Mouse (Mus musculus) frontal cortex, adult 2 months (tissue): ENCODE data around the gene Ccdc13. TPM values are rescaled to one million over a fixed set of nuclear protein-coding genes. Genes with fewer than 3 reads are reported as not detected.

Experiments
- DNase-seq, 2 experiments: peaks; one replicate each; pipeline ENCODE4 v3.0.0; 2022; ENCODE audit warnings: low spot score in 1 of 2; ENCODE audit errors: extremely low spot score in 1 of 2
- polyA plus RNA-seq: library from polyadenylated mRNA; depleted of rRNA; stranded (reverse); fragments of >200 nt; gene quantifications from 2 replicates; pipeline ENCODE4 v1.2.3, GENCODE M21; 2012

Gene Ccdc13
- polyA plus RNA-seq, 1 experiment: 12.6 TPM

- DNase-seq: no peak
These were observed 30.8 kb downstream of the Ccdc13 start for GRCm38 (mm10) chr9:121808511-121808910.

- no peak for DNase-seq
These were observed 31.3 kb downstream of the Ccdc13 start for GRCm38 (mm10) chr9:121807947-121808346.

- DNase-seq: no peak
These were observed 31.7 kb downstream of the Ccdc13 start for GRCm38 (mm10) chr9:121807546-121807945.

DNA sequence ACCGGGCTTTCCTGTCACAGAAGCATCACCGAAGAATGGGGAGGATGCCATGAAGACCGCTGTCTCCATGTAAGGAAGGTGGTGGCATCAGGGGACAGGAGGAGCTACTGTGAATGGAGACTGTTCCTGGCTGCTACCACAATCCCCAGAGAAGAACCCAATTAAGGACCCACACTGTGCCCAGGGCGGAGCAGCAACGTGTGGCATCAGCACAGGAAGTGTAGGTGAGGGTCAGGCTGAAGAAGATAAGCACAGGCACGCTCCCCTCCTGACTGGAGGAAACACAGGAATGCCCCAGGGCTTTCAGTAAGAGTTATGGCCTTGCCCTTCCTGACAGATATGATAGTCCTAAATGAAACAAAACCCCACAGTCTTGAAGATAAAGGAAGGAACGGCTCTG is 36.5 kb downstream of the Ccdc13 start:
- DNase-seq: no peak

DNA sequence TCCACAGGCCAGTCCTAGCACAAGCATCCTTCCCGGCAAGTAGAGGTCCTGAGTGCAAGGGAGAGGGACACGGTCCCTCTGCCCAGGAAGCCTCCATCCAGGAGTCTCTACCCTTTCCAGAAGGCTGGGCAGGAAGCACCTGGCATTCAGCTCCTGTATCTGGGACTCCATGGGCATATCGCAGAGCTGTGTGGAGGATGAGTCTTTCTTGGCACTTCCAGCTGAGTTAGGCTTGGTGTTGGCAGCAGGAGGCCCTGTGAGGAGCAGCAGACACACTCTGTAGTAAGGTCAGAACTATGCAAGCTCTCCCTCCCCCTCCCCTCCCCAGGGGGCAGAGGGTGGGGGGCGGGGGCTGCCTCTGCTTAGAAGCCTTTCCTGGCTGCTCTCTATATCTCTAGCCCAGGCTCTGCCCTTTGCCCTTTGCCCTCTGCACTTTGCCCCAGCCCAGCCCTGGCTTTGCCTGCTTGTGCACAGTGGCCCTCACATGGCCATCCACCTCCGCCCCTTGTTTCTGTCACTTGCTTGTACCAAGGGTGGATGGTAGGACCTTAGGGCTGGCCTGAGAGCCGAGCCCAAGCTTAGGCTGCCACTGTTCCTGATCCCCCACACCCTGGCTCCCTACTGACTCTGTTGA is 40.3 kb downstream of the Ccdc13 start:
- DNase-seq: no peak

- DNase-seq: no peak
These were observed 41.5 kb downstream of the Ccdc13 start for GRCm38 (mm10) chr9:121797722-121798121.

GRCm38 (mm10) chr9:121794972-121795539 is 44.2 kb downstream of the Ccdc13 start:
- DNase-seq: no peak

DNA sequence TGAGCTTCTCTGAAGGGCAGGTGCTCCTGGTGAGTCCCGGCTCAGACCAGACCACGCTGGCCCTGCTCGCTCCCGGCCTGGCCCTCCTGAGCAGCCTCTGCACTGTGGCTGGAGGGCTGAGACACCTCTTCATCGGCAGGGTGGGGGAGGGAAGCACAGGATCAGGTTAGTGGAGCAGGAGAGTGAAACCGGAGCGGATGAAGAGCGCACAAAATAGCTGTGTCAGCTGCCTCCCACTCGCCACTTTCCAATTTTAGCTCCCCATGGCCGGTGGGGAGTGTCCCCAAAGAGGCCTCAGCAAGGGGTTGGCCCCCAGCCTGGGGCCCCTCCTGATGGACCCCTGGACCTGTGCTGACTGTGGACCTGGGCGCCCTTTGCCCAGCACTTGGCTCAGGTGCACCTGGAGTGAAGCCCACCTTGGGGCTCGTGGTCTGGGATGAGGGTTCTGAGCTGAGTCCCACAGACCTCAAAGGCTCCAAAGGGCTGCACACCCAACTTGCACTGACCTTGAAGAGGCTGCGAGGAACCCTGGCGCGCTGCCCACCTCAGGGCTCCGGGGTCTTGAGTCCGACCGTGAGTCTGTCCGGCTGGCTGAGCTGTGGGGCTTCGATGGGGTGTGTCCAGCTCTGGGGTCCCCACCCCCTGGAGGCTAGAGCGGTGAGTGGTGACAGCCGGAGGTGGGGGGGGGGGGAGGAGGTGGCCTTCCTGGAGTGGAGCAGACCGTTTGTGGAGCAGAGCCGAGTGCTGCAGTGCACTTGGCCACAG is 47.3 kb downstream of the Ccdc13 start, which contains the start of gene Hhatl:
Gene Hhatl (minus strand): TSS at position 751 of the 765 bp plus-strand sequence.
- DNase-seq: peak in 1 of 2 experiments; percentile 53

- peak in 1 of 2 experiments; percentile 46 for DNase-seq
These were observed 48.1 kb downstream of the Ccdc13 start for GRCm38 (mm10) chr9:121791206-121791605.

- no peak for DNase-seq
These were observed 52.9 kb downstream of the Ccdc13 start for GRCm38 (mm10) chr9:121786359-121786758.

GRCm38 (mm10) chr9:121785261-121785660 is 54.0 kb downstream of the Ccdc13 start:
- no peak for DNase-seq

- no peak for DNase-seq
These were observed 54.5 kb downstream of the Ccdc13 start for GRCm38 (mm10) chr9:121784801-121785200.

- peak; percentile 71 to 83 for DNase-seq
These were observed 61.1 kb downstream of the Ccdc13 start for GRCm38 (mm10) chr9:121778066-121778624.

GRCm38 (mm10) chr9:121777484-121778065 is 61.7 kb downstream of the Ccdc13 start, which contains the start of gene Klhl40:
TSS of gene Klhl40 (plus strand) at chr9:121777607.
- DNase-seq: peak in 1 of 2 experiments; percentile 64

GRCm38 (mm10) chr9:121776511-121776910 is 62.8 kb downstream of the Ccdc13 start:
- DNase-seq: peak in 1 of 2 experiments; percentile 72

DNA sequence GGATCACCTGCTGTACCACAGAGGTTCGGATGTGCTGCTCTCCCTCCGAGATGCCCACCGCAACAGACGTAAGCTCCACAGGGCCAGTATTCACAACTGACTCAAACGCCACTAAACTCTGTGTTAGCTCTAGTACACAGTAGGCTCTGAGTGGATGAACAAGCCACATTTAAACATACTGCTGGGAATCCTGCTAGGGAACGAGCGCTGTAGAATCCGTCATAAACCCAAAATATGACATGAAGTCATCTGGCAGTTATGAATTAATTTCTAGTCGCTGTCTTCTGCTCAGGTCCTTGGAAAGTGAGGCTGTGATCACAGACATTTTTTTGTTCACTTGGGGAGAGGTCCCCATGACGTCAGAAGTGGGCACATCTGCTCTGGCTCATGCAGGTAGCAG is 63.3 kb downstream of the Ccdc13 start:
- peak in 1 of 2 experiments; percentile 50 for DNase-seq

- DNase-seq: no peak
These were observed 66.8 kb downstream of the Ccdc13 start for GRCm38 (mm10) chr9:121772412-121772811.

DNA sequence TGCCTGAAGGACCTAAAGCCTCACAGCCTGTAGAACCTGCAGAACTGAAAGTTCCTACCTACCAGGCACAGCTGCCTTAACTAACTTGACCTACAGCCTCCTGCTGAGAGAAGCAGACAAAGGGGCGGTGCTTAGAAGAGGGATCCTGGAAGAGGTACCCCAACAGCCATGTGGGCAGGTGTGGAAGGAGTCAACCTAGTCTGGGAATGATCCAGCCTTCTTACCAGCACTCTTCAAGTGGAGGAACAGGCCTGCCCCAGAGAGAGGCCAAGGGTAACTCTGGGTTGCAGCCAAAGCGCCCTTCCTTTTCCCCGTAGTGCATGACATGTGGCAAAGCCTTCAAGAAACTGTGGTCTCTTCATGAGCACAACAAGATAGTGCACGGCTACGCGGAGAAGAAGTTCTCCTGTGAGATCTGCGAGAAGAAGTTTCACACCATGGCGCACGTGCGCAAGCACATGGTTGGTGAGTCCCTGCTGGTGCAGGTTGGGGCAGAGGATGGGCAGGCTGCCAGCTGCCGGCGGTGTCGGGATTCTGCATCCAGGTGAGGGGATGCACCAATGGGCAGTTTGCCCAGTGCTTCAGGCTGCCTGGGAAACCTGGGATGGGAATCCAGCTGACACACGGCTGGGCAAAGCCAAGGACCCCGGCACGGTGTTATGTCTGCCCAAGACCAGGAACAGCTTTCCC is 74.0 kb downstream of the Ccdc13 start:
- DNase-seq: no peak

DNA sequence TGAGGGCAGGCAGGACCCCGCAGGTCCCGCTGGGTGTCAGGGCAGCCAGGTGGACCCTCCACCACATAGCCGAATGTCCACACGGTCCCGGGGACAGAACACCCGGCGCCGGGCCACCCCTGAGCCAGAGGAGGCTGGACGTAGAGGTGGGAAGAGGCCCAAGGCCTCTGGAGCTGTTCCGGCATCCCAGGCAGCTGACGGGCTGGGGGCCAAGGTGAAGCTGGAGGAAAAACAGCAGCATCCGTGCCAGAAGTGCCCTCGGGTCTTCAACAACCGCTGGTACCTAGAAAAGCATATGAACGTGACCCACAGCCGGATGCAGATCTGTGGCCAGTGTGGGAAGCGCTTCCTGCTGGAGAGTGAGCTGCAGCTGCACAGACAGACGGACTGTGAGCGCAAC is 75.5 kb downstream of the Ccdc13 start:
- DNase-seq: no peak

DNA sequence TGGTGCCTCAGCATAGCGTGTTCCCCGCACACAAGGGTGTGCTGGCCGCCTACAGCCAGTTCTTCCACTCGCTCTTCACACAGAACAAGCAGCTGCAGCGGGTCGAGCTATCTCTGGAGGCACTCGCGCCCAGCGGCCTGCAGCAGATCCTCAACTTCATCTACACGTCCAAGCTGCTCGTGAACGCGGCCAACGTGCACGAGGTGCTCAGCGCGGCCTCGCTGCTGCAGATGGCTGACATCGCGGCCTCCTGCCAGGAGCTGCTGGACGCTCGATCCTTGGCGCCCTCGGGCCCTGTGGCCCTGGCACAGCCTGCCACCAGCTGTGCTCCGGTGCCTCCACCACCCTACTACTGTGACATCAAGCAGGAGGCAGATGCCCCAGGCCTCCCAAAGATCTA is 76.5 kb downstream of the Ccdc13 start:
- no peak for DNase-seq
